Mouse (Mus musculus) gastrocnemius, postnatal 25 days (tissue): Measurements from ENCODE around the gene Gm17660. TPM values are rescaled to one million over a fixed set of nuclear protein-coding genes. Genes with fewer than 3 reads are reported as not detected.
"Not testable (repeated sequence)": the region's sequence is repeated elsewhere in the genome, so short reads cannot be mapped to it uniquely, and the experiment has no call there.

Experiments used
- DNase-seq: peaks from one replicate; pipeline ENCODE4 v3.0.0; 2022
- microRNA-seq, 2 experiments: library from miRNA; unstranded; fragments of <30 nt; microRNA quantifications; one replicate each; pipeline ENCODE4 v1.2.0; 2021; ENCODE audit warnings: borderline replicate concordance in 2 of 2
- total RNA-seq, 2 experiments: library from RNA; stranded (reverse); gene quantifications; 1 replicate in 1 of 2; 2 replicates in 1 of 2; pipeline ENCODE4 v1.2.3; 2021

Gene Gm17660
- total RNA-seq, 2 experiments from 2014 or later: not detected

DNA sequence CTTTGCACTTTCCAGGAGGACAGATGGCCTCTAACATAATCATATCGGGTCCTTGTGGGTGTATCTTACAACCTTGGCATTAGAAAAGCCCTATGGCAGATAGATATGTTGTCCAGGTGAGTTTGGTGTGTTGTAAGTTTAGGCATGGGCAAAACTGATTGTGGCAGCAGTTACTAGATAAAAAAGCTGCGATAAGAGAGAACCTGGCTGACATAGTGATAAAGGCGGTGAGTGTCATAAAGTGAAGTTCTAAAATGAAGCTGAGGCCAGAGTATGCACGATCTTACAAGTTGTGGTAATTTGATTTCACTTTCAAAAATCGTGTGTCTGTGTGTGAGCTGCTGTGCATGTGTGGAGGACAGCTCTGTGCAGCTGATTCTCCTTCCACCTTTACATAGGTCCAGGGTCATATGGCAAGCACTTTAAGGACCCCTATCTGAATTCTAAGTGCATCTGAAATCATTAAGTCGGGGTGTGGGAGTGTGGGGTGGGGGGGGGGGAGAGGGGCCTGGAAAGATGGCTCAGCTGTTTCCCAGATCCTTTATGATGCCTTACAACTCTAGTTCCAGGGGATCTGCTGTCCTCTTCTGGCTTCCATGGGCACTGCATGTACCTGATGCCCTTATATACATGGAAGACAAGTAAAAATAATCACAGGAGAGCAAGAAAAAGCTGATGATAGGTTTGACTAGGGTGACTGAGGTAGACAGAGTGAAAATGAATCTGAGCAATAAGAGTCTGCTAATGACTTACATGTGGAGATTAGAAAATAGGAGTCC, 38.1 kb downstream of the Gm17660 start:
- DNase-seq: no peak

DNA sequence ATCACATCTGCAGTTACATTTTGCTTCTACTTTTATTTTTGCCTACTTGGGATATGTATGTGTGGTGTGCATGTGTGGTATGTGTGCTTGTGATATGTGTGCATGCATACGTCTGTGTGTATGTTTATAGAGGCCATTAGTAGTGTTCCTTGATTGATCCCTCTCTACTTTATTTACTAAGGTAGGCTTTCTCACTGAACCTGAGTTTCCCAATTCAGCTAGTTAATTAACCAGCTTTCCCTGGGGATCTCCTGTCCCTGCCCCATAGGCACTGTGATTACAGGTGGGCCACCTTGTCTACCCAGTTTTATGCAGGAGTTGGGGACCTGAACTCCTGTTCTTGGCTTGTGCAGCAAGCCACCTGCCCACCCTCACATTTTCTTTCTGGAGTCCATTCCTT, 40.7 kb downstream of the Gm17660 start:
- DNase-seq: no peak

DNA sequence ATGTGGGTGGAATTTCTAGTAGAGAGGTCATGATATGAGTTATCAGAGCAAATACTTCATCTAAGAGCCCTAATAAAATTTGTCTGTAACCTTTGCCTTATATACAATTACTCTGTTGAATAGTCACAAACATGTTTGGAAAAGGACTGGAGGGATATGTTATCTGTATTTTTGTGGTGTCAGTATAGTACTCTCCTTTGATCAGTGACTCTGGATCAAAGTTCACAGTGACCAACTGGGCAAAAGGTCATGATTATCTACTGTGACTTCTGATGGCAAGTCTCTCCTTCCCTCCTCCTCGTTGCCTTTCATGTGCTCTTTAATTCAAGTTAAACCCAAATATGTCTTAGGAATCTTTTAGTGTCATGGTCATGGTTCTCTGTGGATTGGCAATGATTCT, 41.6 kb downstream of the Gm17660 start:
- no peak for DNase-seq

DNA sequence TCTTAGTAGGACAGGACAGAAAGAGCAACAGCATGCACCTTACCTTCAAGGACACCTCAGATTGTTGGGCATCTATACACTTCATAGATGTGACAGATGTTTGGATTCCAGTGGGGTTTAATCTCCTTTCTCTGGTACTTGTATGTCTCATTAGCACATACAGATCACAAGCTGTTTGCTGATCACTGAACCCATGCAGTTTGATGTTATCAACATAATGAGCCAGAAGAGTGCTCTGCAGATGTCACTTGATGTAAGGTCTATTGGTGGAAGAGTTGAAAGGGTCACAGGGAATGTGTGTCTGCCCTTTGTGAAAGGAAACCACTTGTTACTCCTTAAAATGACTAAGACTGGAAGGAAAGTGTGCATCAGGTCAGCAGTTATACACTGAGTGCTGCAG, 42.3 kb downstream of the Gm17660 start:
- DNase-seq: no peak

DNA sequence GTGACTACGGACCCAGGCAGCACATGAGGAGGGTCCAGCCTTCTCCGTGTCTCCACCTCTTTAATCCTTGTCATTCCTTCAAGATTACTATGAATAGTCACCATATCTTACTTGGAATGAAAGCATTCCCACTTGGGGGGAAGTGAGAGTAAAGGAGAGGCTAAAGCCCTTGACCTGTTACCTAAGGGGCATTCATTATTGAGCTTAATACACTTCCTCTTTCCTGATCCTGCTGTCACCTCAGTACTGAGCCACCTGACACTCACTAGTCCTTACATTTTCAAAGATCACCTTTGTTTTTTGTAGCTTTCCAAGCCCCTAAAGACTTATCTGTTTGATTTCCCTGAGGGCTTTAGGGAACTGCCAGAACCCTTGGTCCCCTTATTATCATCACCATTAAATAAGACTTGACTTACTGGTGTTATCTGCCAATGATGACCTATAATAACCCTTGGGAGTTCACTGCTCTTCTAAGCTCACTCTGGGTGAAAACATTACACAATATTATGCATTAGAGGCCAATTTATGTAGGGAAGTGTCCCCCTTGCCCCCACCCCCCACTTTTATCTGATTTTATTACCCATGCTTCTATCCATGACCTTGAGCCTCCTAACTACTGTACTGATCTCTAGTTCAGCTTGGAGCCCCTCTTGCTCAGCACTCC, 44.8 kb downstream of the Gm17660 start:
- no peak for DNase-seq

DNA sequence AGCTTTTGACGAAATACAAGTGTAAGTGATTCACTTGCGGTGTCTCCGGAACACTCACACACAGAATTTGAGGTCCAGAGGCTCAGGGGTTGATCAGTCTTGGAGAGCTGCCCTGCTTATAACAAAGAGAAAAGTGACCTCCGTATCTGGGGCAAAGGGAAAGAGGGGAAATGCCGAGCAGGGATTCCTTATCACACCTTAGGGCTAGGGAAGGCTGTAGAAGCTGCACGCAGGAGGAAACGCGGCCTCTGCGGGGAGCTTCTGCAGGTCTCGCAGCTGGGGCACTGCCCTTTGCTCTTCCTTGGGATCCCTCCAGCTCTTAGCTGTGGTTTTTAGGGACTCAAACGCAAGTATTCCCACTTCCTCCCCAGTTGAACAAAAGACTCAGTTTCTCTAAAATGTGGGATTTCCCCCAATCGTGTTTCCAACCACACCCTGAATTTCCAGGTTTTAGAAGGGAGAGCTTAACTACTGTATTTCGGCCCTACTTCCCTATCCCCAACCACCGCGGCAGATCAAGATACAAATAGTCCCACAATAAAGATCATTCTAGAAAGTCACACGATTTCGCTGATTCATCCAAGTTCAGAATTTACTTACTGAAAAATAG, 52.1 kb downstream of the Gm17660 start:
- no peak for DNase-seq

DNA sequence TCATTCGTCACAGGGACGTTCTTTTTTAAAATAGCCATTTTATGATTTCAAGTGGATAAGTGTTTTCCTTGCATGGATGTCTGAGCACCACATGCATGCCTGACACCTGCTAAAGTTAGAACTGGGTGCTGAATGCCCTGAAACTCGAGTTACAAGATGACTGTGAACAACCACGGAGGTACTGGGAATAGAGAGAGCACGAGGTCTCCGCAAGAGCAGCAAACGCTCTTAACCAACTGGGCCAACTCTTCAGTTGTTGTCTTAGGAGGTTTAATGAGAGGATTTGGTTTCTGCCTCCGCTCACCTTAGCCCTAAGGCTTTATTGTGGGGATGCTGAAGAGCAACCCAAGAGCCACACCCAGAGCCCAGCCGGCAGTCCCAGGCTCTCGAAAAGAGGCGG, 52.6 kb downstream of the Gm17660 start:
- DNase-seq: no peak

DNA sequence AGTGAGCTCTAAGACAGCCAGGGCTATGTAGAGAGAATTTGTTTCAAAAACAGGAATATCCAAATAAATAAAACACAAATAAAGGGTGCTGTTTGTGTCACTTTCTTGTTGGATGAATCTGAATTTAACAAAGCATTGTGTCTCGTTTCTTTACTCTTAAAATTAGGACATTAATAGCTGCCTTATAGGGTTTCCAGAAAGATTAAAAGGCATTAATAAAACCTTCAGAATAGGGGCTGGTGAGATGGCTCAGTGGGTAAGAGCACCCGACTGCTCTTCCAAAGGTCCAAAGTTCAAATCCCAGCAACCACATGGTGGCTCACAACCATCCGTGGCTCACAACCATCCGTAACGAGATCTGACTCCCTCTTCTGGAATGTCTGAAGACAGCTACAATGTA, 53.2 kb downstream of the Gm17660 start:
- not testable (repeated sequence) for DNase-seq

DNA sequence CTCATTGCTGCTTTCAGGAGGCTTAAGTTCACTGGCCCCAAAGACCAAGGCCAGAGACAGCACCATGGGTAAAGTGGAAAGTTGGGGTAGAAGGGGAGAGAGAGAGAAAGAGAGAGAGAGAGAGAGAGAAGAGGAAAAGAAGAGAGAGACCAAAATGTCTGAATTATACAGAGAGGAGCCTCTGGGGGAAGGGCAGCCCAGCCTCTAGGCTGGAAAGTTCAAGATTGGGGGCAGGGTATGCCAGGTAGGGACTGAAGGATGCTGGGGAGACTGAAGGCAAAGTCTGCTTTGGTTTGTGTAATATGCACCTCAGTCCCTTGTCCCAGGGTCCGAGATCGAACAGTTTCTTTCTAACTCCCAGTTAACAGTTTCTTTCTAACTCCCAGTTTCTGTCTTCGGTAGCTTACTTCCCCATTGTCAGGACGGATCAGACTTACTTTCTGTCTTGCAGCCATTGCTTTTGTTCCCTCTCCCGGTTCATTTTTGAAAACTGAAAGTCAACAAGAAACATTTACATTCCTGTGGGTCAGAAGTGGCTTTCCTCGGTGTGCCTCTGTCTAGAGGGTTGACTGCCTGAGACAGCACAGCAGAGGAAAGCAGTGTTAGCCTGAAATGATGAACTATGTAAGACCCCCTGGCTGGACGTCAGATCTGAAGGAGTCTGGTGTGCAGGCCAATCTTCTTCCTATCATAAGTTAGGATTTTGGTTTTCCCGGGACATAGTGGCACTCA, 54.0 kb downstream of the Gm17660 start:
- no peak for DNase-seq

DNA sequence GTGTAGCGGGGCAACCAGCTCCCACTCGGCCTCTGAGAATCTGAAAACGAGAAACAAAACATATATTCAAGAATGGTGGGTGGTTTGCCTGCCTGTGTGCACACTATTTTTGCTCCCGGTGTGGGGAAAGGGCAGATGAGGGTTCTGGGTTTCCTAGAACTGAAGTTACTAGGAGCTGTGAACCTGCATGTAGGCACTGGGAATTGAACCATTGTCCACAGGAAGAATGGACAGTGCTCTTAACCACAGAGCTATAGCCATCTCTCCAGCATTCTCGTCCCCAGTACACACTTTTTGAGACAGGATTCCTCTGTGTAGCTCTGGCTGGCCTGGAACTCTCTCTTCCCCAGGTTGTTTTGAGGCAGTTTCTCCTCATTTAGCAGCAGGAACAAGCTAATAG, 54.9 kb downstream of the Gm17660 start:
- DNase-seq: no peak

DNA sequence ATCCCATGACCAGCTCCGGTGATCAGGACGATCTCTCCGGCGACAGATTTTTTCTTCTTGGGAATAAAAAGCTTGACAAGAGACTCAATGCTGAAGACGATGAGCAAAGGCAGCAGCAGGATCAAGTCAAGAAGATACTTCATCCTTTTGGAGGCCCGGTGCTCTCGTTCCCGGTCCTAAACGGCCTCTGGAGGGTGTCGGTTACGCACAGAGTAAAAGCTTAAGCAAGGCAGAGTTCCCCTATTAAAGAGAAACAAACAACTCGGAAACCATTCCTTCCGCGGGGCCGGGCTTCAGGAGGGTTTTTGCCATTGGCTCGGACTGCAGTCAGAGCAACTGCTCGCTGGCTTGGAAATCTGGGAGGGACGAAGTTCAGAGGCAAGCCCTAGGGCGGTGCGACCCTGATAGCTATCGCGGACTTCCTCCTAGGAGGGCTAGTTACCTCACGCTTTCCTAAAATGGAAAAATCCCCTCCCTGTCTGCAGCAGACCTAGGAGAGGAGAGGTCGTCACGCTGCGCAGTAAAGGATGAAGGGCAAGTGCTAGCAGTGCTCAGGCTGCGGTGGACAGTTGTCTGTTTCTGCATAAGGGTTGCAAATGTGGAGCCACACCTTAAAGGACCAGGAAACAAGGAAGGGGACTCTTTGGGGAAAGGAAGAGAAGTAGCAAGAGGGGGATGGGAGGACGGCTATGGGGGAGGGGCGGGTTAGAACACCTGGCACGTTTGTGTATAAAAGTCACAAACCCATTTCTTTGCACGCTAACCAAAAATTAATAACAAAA, 55.6 kb downstream of the Gm17660 start, which contains the start of gene Hsd17b11:
Hsd17b11 (minus strand) TSS at position 323 of the 782 bp plus-strand sequence.
- DNase-seq: peak; percentile 87

Small RNA genes lying within 50 kb of the gene (microRNA-seq; reads per million reads assigned to microRNA genes)
- 0.74 to 1.6 reads per million in 2 experiments for gene Mir5619

Other genes starting within 250 kb of the Gm17660 start
- 10 to 100 TPM; 21.5 to 25.5 TPM for gene Klhl8, start 166.3 kb downstream of the Gm17660 start, total RNA-seq
- not detected for gene Hsd17b13, start 100.2 kb downstream of the Gm17660 start, total RNA-seq
- gene Hsd17b11, start 55.7 kb downstream of the Gm17660 start, total RNA-seq: 1 to 10 TPM; 7.8 to 8.3 TPM
- gene Nudt9, start 31.3 kb downstream of the Gm17660 start, total RNA-seq: 10 to 100 TPM; 50.4 to 55.4 TPM
- 100 to 1,000 TPM; 106 to 110 TPM for gene Sparcl1, start 36.1 kb upstream of the Gm17660 start, total RNA-seq
- gene Dspp, start 93.1 kb upstream of the Gm17660 start, total RNA-seq: not detected
- gene Dmp1, start 125.0 kb upstream of the Gm17660 start, total RNA-seq: 1 to 10 TPM; 2.0 to 2.2 TPM
- not detected for gene Ibsp, start 221.6 kb upstream of the Gm17660 start, total RNA-seq
- gene Mepe, start 247.7 kb upstream of the Gm17660 start, total RNA-seq: not detected